Mouse (Mus musculus): ENCODE results near the gene Ntn3.

Gene Ntn3

GRCm38 (mm10) chr17:24157121-24157520 lies 52.2 kb downstream of the Ntn3 start:
- DNase-seq (ENCODE audit: low read depth, low spot score) = no peak
- Histone ChIP-seq H3K36me3 (ENCODE audit: control insufficient read depth, insufficient read depth, low read length, poor library complexity, severe bottlenecking) (0 out of 2 replicates have a peak, but pooled peaks cover 2% of the 10 kb centered on the region), H3K27me3 (ENCODE audit: control insufficient read depth, insufficient read depth, low read length, poor library complexity, severe bottlenecking) (no peaks in the 10 kb centered on the region)

DNA sequence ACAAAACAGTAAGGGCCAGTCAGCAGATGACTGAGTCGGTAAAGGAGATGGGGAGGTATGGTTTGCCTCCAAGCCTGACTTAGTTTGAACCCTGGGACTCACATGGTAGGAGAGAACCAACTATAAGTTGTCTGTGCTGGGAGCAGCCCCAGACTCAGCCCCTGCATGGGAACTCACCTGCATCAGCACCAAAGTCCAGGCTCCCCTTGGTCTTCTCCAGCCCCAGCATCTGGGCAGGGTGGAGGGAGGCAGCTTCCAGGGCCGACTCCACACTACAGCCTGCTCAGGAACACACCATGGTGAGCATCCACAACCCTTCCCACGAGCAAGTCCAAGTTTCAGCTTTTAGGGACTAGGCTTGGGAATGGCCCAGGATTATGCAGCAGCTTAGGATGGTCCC lies 52.9 kb downstream of the Ntn3 start:
- H3K36me3 ChIP-seq (ENCODE audit: control insufficient read depth, insufficient read depth, low read length, poor library complexity, severe bottlenecking) = 0 out of 2 replicates have a peak, but pooled peaks cover 2% of the 10 kb centered on the region
- no peaks in the 10 kb centered on the region for H3K27me3 ChIP-seq (ENCODE audit: control insufficient read depth, insufficient read depth, low read length, poor library complexity, severe bottlenecking)
- no peak for DNase-seq (ENCODE audit: low read depth, low spot score)

GRCm38 (mm10) chr17:24155742-24156141 lies 53.6 kb downstream of the Ntn3 start:
- 0 out of 2 replicates have a peak, but pooled peaks cover 2% of the 10 kb centered on the region for H3K36me3 ChIP-seq (ENCODE audit: control insufficient read depth, insufficient read depth, low read length, poor library complexity, severe bottlenecking)
- DNase-seq (ENCODE audit: low read depth, low spot score) = no peak
- H3K27me3 ChIP-seq (ENCODE audit: control insufficient read depth, insufficient read depth, low read length, poor library complexity, severe bottlenecking) = no peaks in the 10 kb centered on the region

- 0 out of 2 replicates have a peak, but pooled peaks cover 2% of the 10 kb centered on the region for H3K36me3 ChIP-seq (ENCODE audit: control insufficient read depth, insufficient read depth, low read length, poor library complexity, severe bottlenecking)
- no peak for DNase-seq (ENCODE audit: low read depth, low spot score)
- no peaks in the 10 kb centered on the region for H3K27me3 ChIP-seq (ENCODE audit: control insufficient read depth, insufficient read depth, low read length, poor library complexity, severe bottlenecking)
Measured at GRCm38 (mm10) chr17:24154463-24154862, 54.9 kb downstream of the Ntn3 start.

Data from splenic B cell, adult 2 months (primary cell).